Mouse (Mus musculus): ENCODE data around the gene Lmtk3. TPM values are rescaled to one million over a fixed set of nuclear protein-coding genes. Genes with fewer than 3 reads are reported as not detected.
A peak's percentile ranks its signal among the peaks of the same experiment; 100 is the strongest.

Lmtk3 gene
- polyA plus RNA-seq, 1 experiment from 2014 or later = 1.1 TPM

DNA sequence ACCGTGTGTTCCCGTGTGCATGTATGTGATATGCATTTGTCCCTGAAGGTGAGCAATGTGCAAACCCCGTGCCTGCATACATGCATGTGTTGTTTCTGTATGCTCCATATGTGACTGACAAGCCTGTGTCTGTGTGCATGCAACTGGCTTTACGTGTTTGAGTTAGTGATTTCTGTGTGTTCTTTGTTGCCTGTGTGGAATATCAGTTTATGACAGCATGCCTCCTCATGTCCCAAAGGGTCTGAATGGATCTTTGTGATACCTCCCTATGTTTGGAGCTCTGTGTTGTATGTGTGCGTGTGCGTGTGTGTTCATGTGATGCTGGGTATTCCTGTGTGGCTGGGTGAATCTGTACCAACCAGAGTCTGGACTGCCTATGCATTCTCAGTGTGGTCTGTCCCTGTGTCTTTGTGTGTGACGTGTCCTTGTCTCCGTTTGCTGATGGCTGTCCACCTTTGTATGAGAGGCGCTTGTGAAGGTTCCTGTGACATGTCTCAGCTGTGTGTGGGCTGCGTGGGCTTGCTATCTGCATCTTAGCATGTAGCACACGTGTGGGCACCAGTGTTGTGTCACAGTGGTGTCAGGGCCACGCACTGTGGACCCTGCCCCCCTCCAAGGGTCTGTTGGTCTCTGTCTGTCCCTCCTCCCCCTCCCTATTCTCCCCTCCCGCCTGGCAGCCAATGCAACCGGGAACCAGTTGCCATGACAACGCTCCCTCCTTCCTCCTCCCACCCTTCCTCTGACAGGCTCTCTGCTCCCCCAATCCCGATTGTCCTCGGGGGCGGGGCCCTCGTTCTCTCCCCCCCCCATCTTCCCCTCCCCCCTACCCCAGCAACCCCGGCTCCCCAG lies 1.2 kb downstream of the Lmtk3 start, which contains the start of gene Sult2b1:
Gene Sult2b1, minus strand, starts transcription at position 146 of the 849 bp plus-strand sequence.
- Histone ChIP-seq H3K27me3 (replicated peaks) (peaks cover 8% of the 10 kb centered on the region), H3K9me3 (no peaks in the 10 kb centered on the region), H3K4me2 (peak within 1 kb of the TSS; percentile 88), H3K27ac (0 out of 2 replicates have a peak within 1 kb of the TSS, but pooled peaks have one; percentile 9), H3K4me1 (peaks cover 33% of the 10 kb centered on the region), H3K4me3 (replicated peaks) (peak within 1 kb of the TSS; percentile 62), H3K36me3 (no peaks in the 10 kb centered on the region), H3K9ac (peak within 1 kb of the TSS; percentile 23)
- 23% methylated on average over 20 of the region's 20 CpGs for whole genome bisulfite sequencing
- ATAC-seq (ENCODE audit: insufficient read depth, low FRiP score, low read depth) = peak; percentile 41; the same call in 1 of the 2 replicates

DNA sequence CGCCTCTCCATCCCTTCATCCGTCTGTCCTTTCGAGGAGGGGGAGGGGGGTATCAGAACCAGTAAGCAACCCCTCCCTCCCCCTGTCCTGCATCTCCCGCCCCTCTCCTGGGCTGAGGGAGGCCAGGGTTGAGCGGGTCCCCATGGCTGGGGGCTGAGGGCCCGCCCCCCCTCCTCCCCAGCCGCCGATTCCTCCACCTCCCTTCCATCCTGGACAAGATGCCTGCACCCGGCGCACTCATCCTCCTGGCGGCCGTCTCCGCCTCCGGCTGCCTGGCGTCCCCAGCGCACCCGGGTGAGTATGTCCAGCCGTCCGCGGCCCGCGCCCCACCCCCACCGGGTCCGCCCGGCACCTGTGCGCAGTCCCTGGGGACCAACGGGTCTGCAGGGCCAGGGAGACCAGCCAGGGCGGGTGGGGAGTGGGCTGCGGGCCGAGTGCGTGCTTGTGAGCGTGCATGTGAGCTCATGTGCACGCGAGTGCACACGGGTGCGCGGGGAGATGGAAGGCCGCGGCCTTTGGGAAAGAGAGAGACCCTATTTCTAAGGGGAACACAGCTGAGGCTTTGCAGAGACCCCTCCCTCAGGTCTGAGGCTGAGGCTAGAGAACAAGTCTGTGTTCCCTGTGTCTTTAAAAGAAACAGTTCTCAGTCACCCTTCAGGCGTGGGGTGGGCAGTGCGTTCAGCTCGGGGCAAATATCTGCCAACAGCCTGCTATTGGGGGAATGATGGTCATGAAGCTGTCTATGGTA lies 2.0 kb downstream of the Lmtk3 start:
- H3K4me1 ChIP-seq = peaks cover 33% of the 10 kb centered on the region
- H3K27me3 ChIP-seq (replicated peaks) = peaks cover 8% of the 10 kb centered on the region
- 0 out of 2 replicates have a peak overlapping the region, but pooled peaks have one; percentile 9 for H3K27ac ChIP-seq
- peak; percentile 38; the same call in 1 of the 2 replicates for ATAC-seq (ENCODE audit: insufficient read depth, low FRiP score, low read depth)
- peak overlapping the region; percentile 51 for H3K4me3 ChIP-seq (replicated peaks)
- peak overlapping the region; percentile 6 for H3K9ac ChIP-seq
- under 1% methylated on average over 40 of the region's 42 CpGs for WGBS
- peak overlapping the region; percentile 88 for H3K4me2 ChIP-seq
- H3K36me3 ChIP-seq = no peaks in the 10 kb centered on the region
- H3K9me3 ChIP-seq = no peaks in the 10 kb centered on the region

DNA sequence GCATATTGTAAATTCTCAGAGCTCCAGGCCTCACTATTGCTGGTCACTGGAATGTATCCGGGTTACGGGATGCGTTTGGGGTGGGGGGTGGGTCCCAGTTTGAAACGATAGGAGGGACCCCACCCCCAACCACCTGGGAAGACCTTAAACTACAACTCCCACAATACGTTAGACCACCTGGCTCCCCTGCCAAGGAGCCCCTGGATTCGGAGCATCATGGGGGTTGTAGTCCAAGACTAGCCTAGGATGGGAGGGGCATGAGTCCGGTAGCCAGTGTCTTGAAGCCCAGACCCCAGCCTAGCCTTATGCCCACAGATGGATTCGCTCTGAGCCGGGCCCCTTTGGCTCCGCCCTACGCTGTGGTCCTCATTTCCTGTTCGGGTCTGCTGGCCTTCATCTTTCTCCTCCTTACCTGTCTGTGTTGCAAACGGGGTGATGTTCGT lies 2.6 kb downstream of the Lmtk3 start:
- no peaks in the 10 kb centered on the region for H3K9me3 ChIP-seq
- H3K27ac ChIP-seq = no peak overlapping the region
- under 1% methylated on average over 14 of the region's 14 CpGs for WGBS
- H3K4me2 ChIP-seq = peak overlapping the region; percentile 88
- H3K4me1 ChIP-seq = peaks cover 33% of the 10 kb centered on the region
- peaks cover 8% of the 10 kb centered on the region for H3K27me3 ChIP-seq (replicated peaks)
- H3K4me3 ChIP-seq (replicated peaks) = peak overlapping the region; percentile 51
- 0 out of 2 replicates have a peak, but pooled peaks have one; percentile 8 for ATAC-seq (ENCODE audit: insufficient read depth, low FRiP score, low read depth)
- no peaks in the 10 kb centered on the region for H3K36me3 ChIP-seq
- 0 out of 2 replicates have a peak overlapping the region, but pooled peaks have one; percentile 2 for H3K9ac ChIP-seq

DNA sequence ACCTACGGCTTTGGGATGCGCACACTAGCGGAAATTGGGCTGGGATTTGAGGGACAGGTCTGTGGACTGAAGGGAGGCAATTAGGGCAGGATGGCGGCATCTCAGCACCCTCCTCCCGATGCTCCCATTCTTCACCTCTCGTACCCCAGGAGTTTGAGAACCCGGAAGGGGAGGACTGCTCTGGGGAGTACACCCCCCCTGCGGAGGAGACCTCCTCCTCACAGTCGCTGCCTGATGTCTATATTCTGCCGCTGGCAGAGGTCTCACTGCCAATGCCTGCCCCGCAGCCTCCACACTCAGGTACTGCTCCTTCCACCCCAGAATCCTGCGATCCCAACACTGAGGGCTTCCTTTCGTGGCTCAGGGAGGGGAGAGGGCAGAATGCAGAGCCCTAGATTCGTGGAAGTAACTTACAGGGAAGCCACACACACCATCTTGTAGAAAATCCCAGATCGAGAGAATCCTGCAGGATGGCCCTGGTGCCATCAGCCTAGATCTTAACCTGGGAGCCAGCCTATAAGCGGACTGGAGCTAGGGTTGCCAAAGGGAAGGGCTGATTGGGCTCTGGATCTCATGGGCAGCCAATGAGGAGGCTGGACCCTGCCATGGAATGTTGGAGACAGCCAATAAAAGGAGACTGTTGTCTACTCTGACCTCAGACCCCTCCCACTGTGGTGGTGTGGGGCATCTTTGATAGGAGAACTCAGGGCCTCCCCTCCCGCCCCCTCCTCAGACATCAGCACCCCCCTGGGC lies 3.3 kb downstream of the Lmtk3 start:
- Histone ChIP-seq H3K27me3 (replicated peaks) (peaks cover 8% of the 10 kb centered on the region), H3K4me3 (replicated peaks) (peak overlapping the region; percentile 51), H3K9ac (0 out of 2 replicates have a peak overlapping the region, but pooled peaks have one; percentile 2), H3K9me3 (no peaks in the 10 kb centered on the region), H3K27ac (no peak overlapping the region), H3K4me1 (peaks cover 33% of the 10 kb centered on the region), H3K4me2 (peak overlapping the region; percentile 88), H3K36me3 (no peaks in the 10 kb centered on the region)
- WGBS = 14% methylated on average over 17 of the region's 17 CpGs
- ATAC-seq (ENCODE audit: insufficient read depth, low FRiP score, low read depth) = no peak

DNA sequence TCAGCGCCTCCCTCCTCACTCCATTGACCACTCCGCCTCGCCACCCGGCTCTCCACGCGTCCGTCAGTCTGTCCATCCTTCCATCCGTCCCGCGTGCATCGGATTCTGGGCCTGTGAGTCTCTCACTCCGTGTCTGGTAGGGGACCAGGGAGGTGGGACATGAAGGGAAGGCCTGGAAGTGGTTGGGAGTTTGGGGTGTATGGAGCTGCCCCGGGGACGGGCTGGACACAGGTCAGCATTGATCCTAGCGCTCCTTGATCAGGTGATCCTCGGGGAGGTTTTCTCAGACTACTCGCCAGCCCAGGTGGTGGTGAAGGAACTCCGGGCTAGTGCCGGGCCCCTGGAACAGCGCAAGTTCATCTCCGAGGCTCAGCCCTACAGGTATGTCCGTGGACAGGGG lies 4.1 kb downstream of the Lmtk3 start:
- H3K4me1 ChIP-seq = peaks cover 33% of the 10 kb centered on the region

GRCm38 (mm10) chr7:45790721-45791120 lies 7.2 kb downstream of the Lmtk3 start:
- Histone ChIP-seq H3K4me2 (no peak overlapping the region), H3K4me1 (peaks cover 13% of the 10 kb centered on the region), H3K27me3 (replicated peaks) (no peaks in the 10 kb centered on the region), H3K4me3 (replicated peaks) (no peak overlapping the region), H3K36me3 (0 out of 2 replicates have a peak, but pooled peaks cover 3% of the 10 kb centered on the region), H3K9ac (no peak overlapping the region), H3K9me3 (no peaks in the 10 kb centered on the region), H3K27ac (no peak overlapping the region)
- 59% methylated on average over 6 of the region's 6 CpGs for WGBS
- no peak for ATAC-seq (ENCODE audit: insufficient read depth, low FRiP score, low read depth)

More for the DNA sequence above, 4.1 kb downstream of the Lmtk3 start:
- no peak overlapping the region for H3K4me3 ChIP-seq (replicated peaks)
- H3K4me2 ChIP-seq = no peak overlapping the region
- H3K9me3 ChIP-seq = no peaks in the 10 kb centered on the region
- no peak overlapping the region for H3K27ac ChIP-seq
- H3K9ac ChIP-seq = no peak overlapping the region
- H3K36me3 ChIP-seq = 0 out of 2 replicates have a peak, but pooled peaks cover under 1% of the 10 kb centered on the region
- peaks cover 8% of the 10 kb centered on the region for H3K27me3 ChIP-seq (replicated peaks)
- ATAC-seq (ENCODE audit: insufficient read depth, low FRiP score, low read depth) = no peak
- WGBS = 82% methylated on average over 22 of the region's 22 CpGs

GRCm38 (mm10) chr7:45791756-45792490 lies 8.4 kb downstream of the Lmtk3 start:
- Histone ChIP-seq H3K4me1 (peaks cover 1% of the 10 kb centered on the region; the same call in 1 of the 2 replicates), H3K36me3 (0 out of 2 replicates have a peak, but pooled peaks cover 3% of the 10 kb centered on the region), H3K4me3 (replicated peaks) (no peak overlapping the region), H3K4me2 (no peak overlapping the region), H3K27me3 (replicated peaks) (no peaks in the 10 kb centered on the region), H3K9me3 (no peaks in the 10 kb centered on the region), H3K9ac (no peak overlapping the region), H3K27ac (no peak overlapping the region)
- WGBS = 76% methylated on average over 17 of the region's 17 CpGs
- ATAC-seq (ENCODE audit: insufficient read depth, low FRiP score, low read depth) = no peak

DNA sequence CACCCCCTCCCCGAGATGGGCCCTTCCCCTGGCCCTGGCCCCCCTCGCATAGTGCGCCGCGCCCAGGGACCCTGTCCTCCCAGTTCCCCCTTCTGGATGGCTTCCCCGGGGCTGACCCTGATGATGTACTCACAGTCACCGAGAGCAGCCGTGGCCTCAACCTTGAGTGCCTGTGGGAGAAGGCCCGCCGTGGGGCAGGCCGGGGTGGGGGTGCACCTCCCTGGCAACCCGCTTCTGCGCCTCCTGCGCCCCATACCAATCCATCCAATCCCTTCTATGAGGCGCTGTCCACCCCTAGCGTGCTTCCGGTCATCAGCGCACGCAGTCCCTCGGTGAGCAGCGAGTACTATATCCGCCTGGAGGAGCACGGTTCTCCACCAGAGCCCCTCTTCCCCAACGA lies 9.7 kb downstream of the Lmtk3 start:
- peaks cover 7% of the 10 kb centered on the region for H3K4me1 ChIP-seq
- no peak overlapping the region for H3K4me2 ChIP-seq
- no peaks in the 10 kb centered on the region for H3K9me3 ChIP-seq
- no peak overlapping the region for H3K9ac ChIP-seq
- no peak overlapping the region for H3K27ac ChIP-seq
- 83% methylated on average over 20 of the region's 24 CpGs for WGBS
- H3K36me3 ChIP-seq = 0 out of 2 replicates have a peak, but pooled peaks cover 3% of the 10 kb centered on the region
- no peaks in the 10 kb centered on the region for H3K27me3 ChIP-seq (replicated peaks)
- H3K4me3 ChIP-seq (replicated peaks) = no peak overlapping the region
- no peak for ATAC-seq (ENCODE audit: insufficient read depth, low FRiP score, low read depth)

GRCm38 (mm10) chr7:45793969-45794585 lies 10.5 kb downstream of the Lmtk3 start:
- Histone ChIP-seq H3K4me1 (peaks cover 12% of the 10 kb centered on the region), H3K36me3 (0 out of 2 replicates have a peak, but pooled peaks cover 3% of the 10 kb centered on the region), H3K27me3 (replicated peaks) (0 out of 2 replicates have a peak, but pooled peaks cover 3% of the 10 kb centered on the region), H3K4me2 (no peak overlapping the region), H3K27ac (no peak overlapping the region), H3K9me3 (no peaks in the 10 kb centered on the region), H3K4me3 (replicated peaks) (no peak overlapping the region), H3K9ac (no peak overlapping the region)
- whole genome bisulfite sequencing = 83% methylated on average over 42 of the region's 44 CpGs
- no peak for ATAC-seq (ENCODE audit: insufficient read depth, low FRiP score, low read depth)

- Histone ChIP-seq H3K9ac (no peak overlapping the region), H3K4me3 (replicated peaks) (no peak overlapping the region), H3K4me2 (no peak overlapping the region), H3K4me1 (peaks cover 12% of the 10 kb centered on the region), H3K9me3 (no peaks in the 10 kb centered on the region), H3K27me3 (replicated peaks) (0 out of 2 replicates have a peak, but pooled peaks cover 3% of the 10 kb centered on the region), H3K27ac (no peak overlapping the region), H3K36me3 (0 out of 2 replicates have a peak, but pooled peaks cover 3% of the 10 kb centered on the region)
- ATAC-seq (ENCODE audit: insufficient read depth, low FRiP score, low read depth) = no peak
- WGBS = 91% methylated on average over 29 of the region's 29 CpGs
These were observed 11.4 kb downstream of the Lmtk3 start for GRCm38 (mm10) chr7:45794971-45795370.

Measured in stomach, embryonic 15.5 days (tissue).